Mouse (Mus musculus) MN1 (cell line): ENCODE data around the gene Zfp931.
"Not testable (repeated sequence)": the region's sequence is repeated elsewhere in the genome, so short reads cannot be mapped to it uniquely, and the experiment has no call there.

Experiments
- DNase-seq: peaks from one replicate; pipeline ENCODE4 v3.0.0-alpha.2; 2016; ENCODE audit warnings: low spot score

Gene Zfp931

GRCm38 (mm10) chr2:178078166-178078717 is at the start of gene Zfp931:
TSS of gene Zfp931 (minus strand) at chr2:178078476.
- not testable (repeated sequence) for DNase-seq

DNA sequence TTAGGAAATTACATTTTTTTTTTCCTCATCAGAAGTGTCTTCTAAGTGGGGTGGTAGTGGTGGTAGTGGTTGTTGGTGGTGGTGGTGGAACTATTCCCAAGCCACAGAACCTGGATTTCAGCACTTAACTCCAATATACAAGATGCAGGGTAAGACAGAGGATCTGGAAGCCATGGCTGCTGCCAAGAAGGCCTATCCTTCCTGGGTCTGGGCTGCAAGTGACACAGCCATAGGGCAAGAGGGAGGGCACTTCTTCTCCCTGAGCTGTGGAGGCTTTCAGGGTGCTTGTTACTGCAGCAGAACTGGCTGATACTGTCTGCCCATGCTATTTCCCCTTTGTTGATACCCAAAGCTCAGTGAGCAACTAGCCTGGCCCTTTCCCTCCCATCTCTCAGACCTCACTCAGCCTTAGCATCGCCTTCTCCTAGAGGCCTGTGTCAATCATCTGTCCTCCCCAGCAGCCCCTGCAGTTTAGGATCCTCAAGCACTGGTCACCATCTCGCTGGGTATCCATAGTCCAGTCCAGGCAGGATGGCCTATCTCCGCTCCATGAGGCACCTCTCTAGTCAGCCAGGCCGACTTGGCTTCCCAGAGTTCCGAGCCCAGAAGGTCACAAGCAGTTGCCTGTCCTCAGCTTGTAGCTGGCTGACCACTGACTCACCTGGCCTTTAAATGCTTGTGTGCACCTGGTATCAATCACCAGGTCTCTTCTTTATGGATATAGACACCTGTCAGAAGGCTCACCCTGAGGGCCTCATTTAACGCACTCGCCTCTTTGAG is 48.0 kb upstream of the Zfp931 start:
- DNase-seq = no peak

DNA sequence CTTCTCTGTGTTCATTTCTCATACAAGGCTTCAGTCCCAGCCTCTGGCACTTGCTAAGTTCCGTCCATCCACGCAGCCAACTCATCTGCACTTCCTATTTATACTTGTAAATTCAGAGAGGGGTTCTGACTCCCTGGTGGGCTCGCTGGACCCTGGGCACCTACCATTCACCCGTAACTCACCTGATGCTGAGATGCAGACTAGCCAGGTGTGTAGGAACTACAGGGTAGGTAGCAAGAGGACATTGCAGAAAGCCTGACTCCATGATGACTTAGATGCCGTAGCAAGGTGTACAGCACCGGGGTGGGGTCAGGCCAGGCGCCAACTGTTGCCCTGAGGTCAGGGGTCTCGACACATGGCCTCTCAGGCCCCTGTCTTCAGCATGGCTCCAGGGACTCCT is 47.2 kb upstream of the Zfp931 start:
- DNase-seq = no peak

DNA sequence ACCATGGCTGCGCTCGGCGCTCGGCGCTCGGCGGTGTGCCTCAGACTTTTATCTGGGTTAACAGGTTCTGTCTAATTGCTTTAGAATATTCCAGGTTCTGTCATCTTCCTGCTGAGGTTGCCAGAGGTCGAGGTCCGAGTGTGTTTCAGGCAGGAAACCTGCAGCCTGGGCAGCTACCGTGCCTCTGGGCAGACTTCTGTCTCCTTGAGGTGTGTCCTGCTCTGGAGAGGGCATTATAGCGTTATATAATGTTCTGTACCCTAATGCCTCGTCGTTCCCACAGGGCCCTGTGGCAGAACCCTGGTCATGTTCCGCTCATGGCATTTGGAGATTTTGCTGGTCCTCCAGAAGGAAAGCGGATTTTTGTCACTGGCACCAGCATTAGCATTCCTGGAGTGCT is 45.2 kb upstream of the Zfp931 start:
- no peak for DNase-seq

GRCm38 (mm10) chr2:178121946-178122665 is 43.8 kb upstream of the Zfp931 start:
- no peak for DNase-seq

- no peak for DNase-seq
Observed at GRCm38 (mm10) chr2:178121375-178121688, 43.1 kb upstream of the Zfp931 start.

DNA sequence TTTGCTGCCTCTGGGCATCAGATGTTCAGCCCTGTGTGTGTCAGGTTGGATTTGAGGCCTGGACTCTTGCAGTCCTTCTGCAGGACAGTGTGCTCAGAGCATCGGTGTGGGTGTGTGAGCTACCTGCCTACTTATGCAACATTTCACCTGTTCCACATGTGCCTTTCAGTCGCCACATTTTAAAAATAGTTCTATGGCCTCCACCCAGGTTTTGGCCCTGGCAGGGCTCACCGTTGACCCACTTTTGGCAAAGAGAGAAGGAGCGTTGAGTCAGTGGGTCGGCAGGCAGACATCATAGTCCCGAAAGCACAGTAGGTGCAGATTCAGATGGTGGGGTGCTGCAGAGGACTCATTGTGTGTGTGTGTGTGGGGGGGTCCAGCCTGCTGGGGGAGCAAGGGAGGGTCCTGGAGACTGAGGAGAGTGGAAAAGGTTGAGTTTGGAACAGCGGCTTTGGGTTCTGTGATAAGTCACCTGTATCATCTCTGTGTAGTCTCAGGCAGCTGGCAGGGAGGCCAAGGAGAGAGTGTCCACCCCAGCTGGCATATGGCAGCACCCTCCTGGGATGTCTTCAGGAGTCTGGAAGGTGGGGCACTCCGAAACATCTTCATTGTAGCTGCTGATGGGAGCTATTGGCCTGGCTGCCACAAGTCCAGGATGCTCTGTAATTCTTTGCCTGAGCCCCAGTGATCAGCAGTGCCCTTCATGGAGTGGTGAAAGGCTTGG is 42.5 kb upstream of the Zfp931 start:
- no peak for DNase-seq

DNA sequence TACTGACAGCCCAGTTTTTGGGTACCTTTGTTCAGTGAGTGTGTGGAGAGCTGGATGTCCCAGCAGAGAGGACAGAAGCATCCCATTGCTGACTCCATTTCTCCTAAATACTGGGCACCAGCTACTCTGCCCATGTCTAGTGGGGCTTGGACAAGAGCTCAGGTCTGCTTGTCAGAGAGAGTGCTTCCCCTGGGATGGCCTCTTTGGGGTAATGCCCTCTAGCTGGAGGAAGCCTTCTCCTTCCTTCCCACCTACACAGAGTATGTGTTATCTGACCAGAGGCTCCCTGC is 42.0 kb upstream of the Zfp931 start:
- DNase-seq = no peak

DNA sequence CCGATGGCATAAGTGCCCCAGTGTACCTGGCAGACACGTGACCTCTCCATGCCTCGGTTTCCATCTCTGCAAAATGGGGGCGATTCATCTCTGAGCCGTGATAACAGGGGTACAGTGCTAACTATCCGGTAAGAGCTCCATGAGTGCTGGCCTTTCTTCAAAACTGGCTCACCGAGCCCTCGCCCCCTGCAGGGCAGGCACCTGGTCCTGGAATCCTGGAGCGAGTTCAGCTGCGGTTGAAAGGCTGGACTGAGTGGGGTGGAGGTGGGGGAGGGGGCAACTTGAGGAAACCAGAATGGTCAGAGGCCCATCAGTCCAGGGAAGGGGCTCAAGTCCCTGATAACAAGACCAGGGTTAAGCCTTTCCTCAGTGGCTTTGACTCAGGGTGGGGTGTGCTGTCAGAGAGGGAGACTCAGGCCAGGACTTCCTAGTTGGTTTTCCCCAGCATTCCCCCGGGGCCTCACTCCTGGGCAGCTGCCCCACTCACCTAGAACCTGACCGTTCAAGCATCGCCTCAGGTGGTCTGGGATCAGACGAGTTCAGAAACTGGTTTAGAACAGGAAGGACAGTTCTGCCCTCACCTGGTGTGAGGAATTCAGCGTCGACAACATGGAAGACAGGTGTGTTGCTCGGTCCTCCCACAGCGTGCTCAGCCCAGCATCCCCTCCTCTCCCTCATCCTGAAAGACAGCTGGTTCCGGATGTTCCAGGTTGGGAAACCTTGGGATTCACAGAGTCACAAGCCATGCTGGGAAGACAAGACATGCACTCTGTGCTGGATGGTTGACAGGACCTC is 41.5 kb upstream of the Zfp931 start:
- DNase-seq = no peak

DNA sequence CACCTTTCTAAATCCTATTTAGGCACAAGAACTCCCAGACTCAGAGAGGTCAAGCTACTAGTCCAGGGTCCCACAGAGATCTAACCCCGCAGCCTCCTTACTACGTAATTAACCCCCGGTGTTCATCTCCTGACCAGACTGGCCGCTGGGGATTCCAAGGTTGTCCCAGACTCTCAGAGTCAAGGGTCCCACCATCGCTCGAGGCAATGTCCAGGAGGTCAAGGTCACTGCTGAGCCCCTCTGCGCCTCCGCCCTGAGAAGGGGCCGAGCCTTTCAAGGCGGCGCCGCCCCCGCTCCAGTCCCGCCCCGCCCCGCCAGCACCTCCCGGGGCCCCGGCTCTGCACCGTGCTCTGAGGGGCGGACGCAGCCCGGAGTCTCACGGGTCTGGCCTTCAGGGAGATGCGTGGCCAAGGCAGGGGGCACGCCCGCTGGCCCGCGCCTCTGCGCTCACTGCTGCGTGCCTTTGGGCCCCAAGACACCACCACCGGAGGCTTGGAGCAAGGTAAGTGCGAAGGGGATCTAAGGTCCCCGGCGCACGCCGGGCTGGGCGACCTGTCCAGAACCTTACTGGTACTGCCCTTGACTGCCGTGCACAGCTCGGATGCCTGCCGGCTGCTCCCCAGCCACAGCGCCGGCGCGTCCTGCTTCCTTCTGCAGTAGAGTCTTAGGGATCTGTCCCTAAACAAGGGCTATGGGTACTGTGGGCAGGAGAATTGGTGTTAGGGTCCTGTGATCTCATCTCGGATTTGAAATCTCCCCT is 40.7 kb upstream of the Zfp931 start, which contains the start of gene Phactr3:
TSS of gene Phactr3 (plus strand) at position 175 of the 760 bp plus-strand sequence.
- DNase-seq = no peak

GRCm38 (mm10) chr2:178117946-178118345 is 39.7 kb upstream of the Zfp931 start:
- DNase-seq = peak; percentile 27

GRCm38 (mm10) chr2:178101957-178102356 is 23.7 kb upstream of the Zfp931 start:
- no peak for DNase-seq

DNA sequence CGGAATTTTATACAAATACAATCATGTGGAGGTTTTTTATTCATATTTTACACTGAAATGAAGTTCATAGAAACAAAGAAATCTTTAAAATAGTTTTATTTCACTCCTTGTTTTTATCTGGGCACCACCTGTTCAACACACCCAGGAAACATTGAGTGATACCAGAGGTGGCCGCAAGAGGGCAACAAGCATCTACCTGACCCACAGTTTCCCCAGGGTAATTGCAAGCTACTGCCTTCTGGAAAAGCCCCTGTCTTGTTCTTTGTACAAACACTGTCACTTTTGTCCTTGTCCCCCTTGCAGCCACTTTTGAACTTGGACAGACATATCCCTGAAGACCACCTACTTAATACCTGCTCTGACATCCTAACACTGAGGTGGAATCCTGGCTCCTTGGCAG is 19.7 kb upstream of the Zfp931 start:
- DNase-seq = peak; percentile 34

DNA sequence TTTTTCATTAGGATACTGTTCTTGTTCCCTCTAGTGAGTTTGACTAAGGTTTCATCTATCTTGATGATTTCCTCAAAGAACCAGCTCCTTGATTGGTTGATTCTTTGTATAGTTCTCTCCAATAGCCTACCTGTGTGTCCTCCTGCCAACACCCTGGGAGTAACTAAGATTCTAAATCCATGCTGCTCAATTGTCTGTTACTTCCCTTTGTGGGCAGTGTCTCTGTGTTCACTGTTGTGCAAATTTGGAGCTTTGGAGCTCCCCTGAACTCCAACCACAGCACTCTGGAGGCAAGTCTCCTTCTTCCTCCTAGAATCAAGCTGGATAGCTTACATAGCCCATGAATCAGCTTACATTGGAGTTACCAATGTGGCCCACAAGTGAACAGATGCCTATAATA is 11.3 kb upstream of the Zfp931 start:
- DNase-seq = no peak

DNA sequence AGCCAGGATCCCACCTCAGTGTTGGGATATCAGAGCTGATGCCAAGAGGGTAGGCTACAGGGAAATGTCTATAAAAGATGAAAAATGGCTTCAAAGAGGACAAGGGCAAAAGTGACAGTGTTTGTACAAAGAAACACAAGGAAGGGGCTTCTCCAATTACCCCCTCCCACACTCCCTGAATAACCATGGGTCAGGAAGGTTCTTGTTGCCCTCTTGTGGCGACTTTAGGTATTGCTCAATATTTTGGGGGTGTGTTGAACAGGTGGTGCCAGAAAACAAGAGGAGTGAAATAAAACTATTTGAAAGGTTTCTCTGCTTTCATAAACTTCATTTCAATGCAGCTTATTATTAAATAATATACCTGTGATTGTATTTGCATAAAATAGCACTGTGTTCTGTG is 20.1 kb downstream of the Zfp931 start:
- DNase-seq = peak; percentile 67

- not testable (repeated sequence) for DNase-seq
Observed at GRCm38 (mm10) chr2:178027601-178028000, 50.7 kb downstream of the Zfp931 start.

DNA sequence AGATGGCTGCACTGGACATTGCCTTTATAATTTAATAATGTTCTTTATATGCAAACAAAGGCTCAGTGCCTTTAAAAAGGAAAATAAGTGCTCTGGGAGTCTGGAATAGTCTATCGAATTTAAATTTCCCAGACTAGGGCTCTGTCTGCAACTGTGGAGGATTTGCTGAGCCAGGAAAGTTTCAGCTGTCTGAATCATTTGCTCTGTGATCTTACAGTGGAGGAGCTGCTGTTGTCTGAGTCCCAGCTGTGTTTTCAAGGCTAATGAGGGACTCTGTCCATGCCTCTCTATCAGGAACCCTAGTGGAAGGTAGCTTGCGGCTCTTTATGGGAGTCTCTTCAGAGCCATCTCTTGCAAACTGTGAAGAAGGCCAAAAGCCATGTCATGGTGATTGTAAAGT is 54.4 kb downstream of the Zfp931 start:
- peak; percentile 6 for DNase-seq

GRCm38 (mm10) chr2:178023011-178023611 is 55.2 kb downstream of the Zfp931 start, which contains the start of gene Zfp971:
TSS of gene Zfp971 (plus strand) at chr2:178023284.
- peak; percentile 35 for DNase-seq

- DNase-seq = not testable (repeated sequence)
Observed at GRCm38 (mm10) chr2:178020773-178021172, 57.5 kb downstream of the Zfp931 start.

DNA sequence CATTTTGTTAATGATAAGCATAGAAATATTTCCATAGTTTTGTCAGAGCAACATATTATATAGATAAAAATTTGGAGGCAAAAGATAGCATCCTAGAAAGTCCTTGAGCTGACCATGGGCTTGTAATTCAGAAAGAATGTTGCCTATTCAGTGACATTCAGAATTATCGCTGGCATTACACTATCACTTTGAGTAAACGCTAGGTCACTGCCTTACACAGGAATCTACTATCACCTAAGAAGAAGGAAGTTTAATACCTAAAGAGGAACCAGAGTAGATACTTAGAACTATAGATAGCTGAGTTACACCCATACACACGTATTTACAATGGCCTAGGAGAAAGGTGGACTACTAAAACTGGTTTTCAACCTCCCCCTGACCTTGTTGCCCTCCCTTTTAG is 58.8 kb downstream of the Zfp931 start:
- not testable (repeated sequence) for DNase-seq
